Mouse (Mus musculus) frontal cortex, postnatal 25 days (tissue): ENCODE data around the gene Smim14.

Experiments used
- DNase-seq, 2 experiments: peaks; one replicate each; pipeline ENCODE4 v3.0.0; 2022; ENCODE audit warnings: low spot score in 2 of 2

The Smim14 gene

GRCm38 (mm10) chr5:65407989-65408388, 129.0 kb downstream of the Smim14 start:
- DNase-seq: no peak

- peak; percentile 65 to 69 for DNase-seq
These were observed 135.6 kb downstream of the Smim14 start for GRCm38 (mm10) chr5:65401251-65401994.
